Mouse (Mus musculus) brain, embryonic 18.5 days (tissue): ENCODE results near the gene Atraid.

Experiments used
- DNase-seq: peaks from one replicate; pipeline ENCODE4 v3.0.0-alpha.2; 2012; ENCODE audit warnings: low read depth, low spot score

Atraid gene

DNA sequence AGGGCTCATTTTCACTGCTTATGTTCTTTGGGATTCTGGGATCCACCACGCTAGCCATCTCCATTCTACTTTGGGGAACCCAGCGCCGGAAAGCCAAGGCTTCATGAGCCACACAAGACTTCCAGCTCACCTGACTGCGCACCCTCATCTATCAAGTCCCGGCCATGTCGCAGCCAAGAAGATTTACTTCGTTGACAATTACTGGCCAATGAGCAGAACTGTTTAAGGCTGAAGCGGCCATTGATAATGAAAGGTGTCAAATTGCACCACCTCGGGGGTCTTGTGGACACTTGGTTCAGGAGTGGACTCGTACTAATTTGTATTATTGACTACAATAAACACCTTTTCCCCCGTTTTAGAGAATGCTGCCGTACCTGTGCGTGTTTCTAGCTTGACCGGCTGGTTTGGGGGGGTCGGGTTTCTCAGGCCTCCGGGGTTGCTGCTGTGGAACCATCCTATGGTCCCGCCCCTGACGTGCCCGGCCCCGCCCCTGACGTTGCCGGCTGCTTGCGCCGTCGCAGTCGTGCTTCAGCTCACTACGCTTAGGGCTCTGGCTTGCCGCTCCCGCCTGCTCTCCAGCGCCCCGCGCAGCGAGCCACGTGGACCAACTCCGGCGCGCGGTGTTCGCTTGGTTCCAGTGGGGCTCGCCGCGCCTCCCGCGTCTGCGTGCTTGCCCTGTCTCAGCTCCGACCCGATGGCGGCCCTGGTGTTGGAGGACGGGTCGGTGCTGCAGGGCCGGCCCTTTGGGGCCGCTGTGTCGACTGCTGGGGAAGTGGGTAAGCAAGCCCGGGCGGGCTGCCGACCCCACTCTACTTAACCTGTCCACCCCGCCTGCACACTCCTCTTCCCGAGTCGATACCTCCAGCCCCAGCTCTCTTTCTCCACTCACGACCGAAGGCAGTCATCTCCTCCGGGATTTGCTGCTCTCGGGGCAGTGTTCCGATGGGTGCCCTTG is 6.4 kb downstream of the Atraid start, which contains the start of gene Cad:
Gene Cad, plus strand, starts transcription at position 520 of the 955 bp plus-strand sequence.
- DNase-seq, result peak; percentile 81

DNA sequence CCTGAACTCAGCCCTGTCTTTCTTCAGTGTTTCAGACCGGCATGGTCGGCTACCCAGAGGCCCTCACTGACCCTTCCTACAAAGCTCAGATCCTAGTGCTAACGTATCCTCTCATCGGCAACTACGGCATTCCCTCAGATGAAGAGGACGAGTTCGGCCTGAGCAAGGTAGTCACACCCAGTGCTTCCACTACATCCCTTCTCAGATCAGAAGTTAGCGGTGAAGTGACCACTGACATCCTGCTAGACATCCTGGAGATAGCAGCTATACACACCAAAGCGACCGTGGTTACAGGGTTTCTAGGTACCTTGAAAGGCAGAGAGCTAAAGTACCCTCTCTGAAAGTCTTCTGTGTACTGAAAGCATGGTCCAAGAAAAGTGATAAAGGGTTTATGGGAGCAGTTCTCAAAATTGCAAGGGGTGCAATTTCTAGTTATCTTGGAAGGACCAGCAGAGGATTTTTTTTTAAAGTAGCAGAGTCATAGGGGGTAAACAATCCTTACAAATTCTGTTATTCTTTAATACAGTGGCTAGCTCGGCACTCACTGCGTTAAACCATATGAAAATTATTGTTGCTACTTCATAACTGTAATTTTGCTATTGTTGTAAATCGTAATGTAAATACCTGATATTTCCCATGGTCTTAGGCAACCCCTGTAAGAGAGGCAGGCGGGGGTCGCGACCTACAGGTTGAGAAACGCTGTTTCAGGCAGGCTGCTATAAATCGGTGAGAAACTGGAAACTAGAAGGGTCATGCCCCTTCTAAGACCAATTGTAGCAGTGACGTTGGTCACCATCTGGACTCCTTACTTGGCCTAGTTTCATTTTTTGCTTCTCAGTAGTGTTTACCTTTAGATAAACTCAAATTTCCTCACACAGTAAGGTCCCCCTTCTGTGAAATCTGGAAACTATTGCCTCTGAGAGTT is 7.4 kb downstream of the Atraid start:
- DNase-seq, result no peak

GRCm38 (mm10) chr5:31069810-31070209 is 21.7 kb downstream of the Atraid start:
- no peak for DNase-seq

- no peak for DNase-seq
Measured at GRCm38 (mm10) chr5:31071059-31071458, 22.9 kb downstream of the Atraid start.

GRCm38 (mm10) chr5:31071821-31072220 is 23.7 kb downstream of the Atraid start:
- no peak for DNase-seq

GRCm38 (mm10) chr5:31073176-31073575 is 25.1 kb downstream of the Atraid start:
- DNase-seq, result no peak

DNA sequence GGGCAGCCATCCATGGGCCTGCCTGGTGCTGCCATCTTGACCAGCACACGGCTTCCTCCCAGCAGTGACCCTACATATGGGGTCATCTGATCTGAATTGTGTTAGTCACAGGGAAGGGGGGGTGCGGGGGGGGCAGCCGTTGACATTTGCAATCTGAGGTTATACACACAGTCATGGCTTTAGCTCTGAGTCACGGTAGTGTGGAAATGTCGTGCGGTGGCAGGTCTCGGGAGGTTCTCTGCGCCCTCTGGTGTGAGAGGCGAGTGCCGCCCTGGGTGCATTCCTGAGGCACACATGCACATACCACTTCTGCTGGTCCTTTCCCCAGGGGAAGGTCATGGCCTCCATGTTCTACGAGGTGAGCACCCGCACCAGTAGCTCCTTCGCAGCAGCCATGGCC is 28.2 kb downstream of the Atraid start:
- no peak for DNase-seq

DNA sequence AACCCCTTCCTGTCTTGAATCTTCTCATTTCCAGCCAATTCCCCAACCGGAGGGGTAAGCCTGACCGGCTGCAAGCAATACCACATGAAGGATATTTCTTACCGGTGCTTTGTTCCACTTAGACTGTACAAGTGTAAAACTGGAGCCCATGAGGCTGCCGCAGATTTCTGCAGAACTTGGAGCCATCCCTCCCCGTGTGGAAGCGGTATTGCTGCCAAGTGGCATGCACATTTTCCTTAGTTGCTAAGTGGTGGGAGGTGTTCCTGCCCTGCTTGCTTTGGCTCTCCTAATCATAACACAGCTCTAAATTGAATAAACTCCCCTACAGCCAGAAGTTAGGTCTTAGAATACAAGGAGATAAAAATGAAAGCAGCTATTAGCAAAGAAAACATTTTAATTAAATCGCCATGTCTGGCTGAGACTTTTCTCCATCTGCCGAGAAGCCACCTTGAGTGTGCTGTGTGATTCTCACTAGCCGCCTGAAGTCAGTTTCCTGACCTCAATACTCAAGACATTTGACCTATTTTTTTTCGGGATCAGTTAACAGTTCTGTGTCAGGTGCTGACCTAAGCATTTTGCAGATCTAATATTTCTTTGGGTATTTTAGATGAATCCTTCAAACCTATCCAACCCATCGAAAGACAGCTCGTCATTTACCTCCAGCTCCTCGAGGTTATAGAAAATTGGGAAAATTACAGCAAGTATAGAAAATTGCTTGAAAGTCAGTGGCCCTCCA is 32.1 kb downstream of the Atraid start:
- peak; percentile 20 for DNase-seq

- no peak for DNase-seq
Measured at GRCm38 (mm10) chr5:31080795-31081164, 32.7 kb downstream of the Atraid start.

DNA sequence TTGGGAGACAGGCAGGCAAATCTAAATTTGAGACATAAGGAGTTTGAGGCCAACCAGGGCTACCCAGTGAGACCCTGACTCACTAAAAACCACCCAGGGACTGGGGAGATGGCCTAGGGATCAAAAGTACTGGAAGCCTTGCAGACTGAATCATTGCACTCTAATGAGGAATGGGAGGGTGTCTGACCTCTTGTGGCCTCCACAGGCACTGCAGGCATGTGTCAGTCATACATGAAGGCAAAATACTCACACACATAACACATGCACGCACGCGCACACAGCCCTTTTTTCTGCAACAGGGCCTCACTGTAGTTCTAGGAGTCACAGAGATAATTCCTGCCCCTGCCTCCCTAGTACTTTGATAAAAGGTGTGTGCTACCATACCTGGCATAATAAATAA is 33.3 kb downstream of the Atraid start:
- DNase-seq, result no peak

DNA sequence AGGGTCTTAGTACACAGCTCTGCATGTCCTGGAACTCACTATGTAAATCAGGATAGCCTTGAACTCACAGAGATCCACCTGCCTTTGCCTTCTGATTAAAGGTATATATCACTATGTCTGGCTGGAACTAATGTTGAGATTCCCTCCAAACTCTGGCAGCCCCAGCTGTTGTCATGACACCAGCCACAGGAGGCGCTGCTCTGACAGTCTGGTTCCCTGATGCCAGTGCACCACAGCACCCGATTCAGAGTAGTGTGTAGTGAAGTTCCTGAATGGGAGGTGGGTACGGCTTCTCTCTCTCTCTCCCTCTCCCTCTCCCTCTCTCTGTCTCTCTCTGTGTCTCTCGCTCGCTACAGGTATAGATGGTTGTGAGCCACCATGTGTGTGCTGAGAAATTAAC is 34.2 kb downstream of the Atraid start:
- DNase-seq, result no peak

- no peak for DNase-seq
Measured at GRCm38 (mm10) chr5:31082935-31083625, 35.0 kb downstream of the Atraid start.

GRCm38 (mm10) chr5:31083949-31084348 is 35.8 kb downstream of the Atraid start:
- DNase-seq, result no peak

GRCm38 (mm10) chr5:31086606-31087005 is 38.5 kb downstream of the Atraid start:
- no peak for DNase-seq

DNA sequence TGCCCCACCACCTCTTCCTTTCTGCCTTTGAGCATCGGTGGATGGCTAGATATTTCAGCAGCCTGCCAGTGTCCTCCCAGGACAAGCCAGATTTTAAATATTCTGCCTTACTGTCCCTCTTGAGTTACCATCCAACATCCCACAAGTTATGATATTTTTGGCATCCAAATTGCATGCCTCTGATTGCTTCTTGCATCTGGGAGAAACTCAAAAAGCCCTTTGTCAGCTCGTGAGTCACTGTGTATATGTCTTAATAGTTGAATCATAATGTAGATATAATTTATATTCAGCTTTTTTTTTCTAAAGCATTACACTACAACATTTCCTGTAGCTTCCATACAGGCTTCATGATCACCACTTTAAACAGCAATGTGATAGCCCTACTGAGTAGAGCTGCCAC is 39.0 kb downstream of the Atraid start:
- no peak for DNase-seq

DNA sequence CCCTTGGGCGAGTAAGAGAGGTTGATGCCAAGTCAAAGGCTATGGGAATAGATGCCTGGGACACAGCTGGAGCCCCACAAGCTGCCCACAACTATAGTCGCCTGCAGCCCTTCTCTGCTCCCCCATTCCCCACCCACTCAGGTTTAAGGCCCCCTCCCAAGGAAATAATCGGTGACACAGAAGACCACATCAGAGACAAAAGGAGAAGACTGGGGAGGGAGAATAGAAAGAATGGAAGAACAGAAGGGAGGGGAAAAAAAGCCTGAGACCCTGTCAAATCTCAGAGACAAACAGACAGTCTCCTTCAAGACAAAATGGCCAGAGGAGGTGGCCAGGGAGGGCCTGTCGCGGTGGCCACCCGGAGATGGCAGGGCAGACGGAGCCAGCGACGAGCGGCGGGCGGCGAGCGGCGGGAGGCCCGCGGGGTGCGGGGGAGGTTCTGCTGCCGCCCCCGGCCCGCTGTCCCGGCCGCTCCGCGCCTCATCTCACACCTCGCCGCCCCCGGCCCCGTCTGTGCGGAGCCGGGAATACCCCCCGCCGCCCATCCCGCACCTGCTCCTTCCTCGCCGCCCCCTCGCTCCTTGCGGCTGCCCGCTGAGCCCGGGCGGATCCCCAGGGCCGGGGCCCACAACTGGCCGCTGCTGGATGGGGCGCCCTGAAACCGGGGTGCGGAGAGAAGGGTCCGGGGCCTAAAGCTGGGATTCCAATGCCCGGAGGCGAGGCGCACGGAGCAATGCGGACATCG is 44.3 kb downstream of the Atraid start:
- DNase-seq, result no peak

- no peak for DNase-seq
Measured at GRCm38 (mm10) chr5:31093151-31094041, 45.3 kb downstream of the Atraid start.

- no peak for DNase-seq
Measured at GRCm38 (mm10) chr5:31094100-31094798, 46.1 kb downstream of the Atraid start.
